ENCODE assay signal across 14 mouse cellular contexts in the genomic region with DNA sequence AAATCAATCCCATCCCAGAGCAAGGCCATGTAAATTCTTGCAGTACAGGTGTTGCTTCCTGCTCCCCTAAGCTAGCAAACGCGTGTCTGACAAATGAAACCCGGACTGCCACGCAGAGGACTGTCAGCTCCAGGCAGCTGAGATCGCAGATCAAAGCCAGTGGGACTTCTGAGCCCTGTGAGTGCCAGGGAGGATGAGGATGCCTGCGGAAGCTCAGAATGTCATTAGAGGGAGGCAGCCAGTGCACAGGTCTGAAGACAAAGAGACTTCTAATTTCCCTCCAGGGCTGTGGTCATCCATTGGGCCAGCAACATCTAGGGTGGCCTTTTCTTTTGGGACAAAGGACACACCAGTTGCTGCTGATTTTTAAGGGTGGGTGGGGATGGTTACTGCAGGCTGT. TPM values are rescaled to one million over a fixed set of nuclear protein-coding genes. Genes with fewer than 3 reads are reported as not detected.
A peak's percentile ranks its signal among the peaks of the same experiment; 100 is the strongest.
DNase-seq lines count a peak whose midpoint lies in the region; ATAC-seq lines count a peak whose summit lies in the region.
"Had no signal": no experiment of that assay in that cellular context is flagged by ENCODE, and none has a peak within 500 bp of the region (broad histone marks: within the 10 kb centered on the region; RNA-seq: fewer than 3 reads in every experiment).

No protein-coding gene starts in this region.

- no peaks in the 10 kb centered on the region for H3K36me3 ChIP-seq in heart, embryonic 14.5 days (ENCODE audit: control insufficient read depth, insufficient read depth, low read length)
- H3K36me3 ChIP-seq in embryonic facial prominence, embryonic 10.5 days (replicated peaks): no peaks in the 10 kb centered on the region
- H3K36me3 ChIP-seq in hindbrain, embryonic 16.5 days (ENCODE audit: control insufficient read depth, insufficient read depth, low read length): no peaks in the 10 kb centered on the region
- H3K36me3 ChIP-seq: embryonic facial prominence, embryonic 15.5 days; limb, embryonic 13.5 days had no signal

- no peak for DNase-seq in heart, postnatal 36 days
- DNase-seq in embryonic facial prominence, embryonic 10.5 days (ENCODE audit: low spot score): peak; percentile 49
- peak; percentile 40 for DNase-seq in neural tube, embryonic 10.5 days (ENCODE audit: extremely low spot score, low spot score)
- DNase-seq in B cell, adult 2 months: no peak
- no peak for DNase-seq in urinary bladder, adult 18-20 months (ENCODE audit: low spot score in 2 of 2)
- DNase-seq: adrenal gland, adult 8-10 months had no signal

- H3K9me3 ChIP-seq in heart, embryonic 14.5 days (ENCODE audit: control insufficient read depth, low read length): no peaks in the 10 kb centered on the region
- H3K9me3 ChIP-seq in embryonic facial prominence, embryonic 10.5 days: no peaks in the 10 kb centered on the region
- no peaks in the 10 kb centered on the region for H3K9me3 ChIP-seq in hindbrain, embryonic 16.5 days (ENCODE audit: control insufficient read depth, low read length)
- H3K9me3 ChIP-seq: embryonic facial prominence, embryonic 15.5 days; limb, embryonic 13.5 days had no signal

- H3K4me3 ChIP-seq in heart, embryonic 14.5 days (ENCODE audit: control insufficient read depth in 1 of 2, insufficient read depth in 1 of 2, low read depth in 1 of 2, low read length in 2 of 2): peak overlapping the region in 1 of 2 experiments; percentile 15; a peak in 1 of 4 replicates
- H3K4me3 ChIP-seq in embryonic facial prominence, embryonic 10.5 days: peak overlapping the region; percentile 23; the same call in 1 of the 2 replicates
- H3K4me3 ChIP-seq in hindbrain, embryonic 16.5 days (ENCODE audit: low read length): no peak overlapping the region
- H3K4me3 ChIP-seq: embryonic facial prominence, embryonic 15.5 days; limb, embryonic 13.5 days had no signal

- intact Hi-C loops in heart, postnatal 36 days (cut with DNase I): no loop called here

- no peak overlapping the region for H3K27ac ChIP-seq in heart, embryonic 14.5 days (replicated peaks in 1 of 2; ENCODE audit: control insufficient read depth in 1 of 2, insufficient read depth in 1 of 2, low read depth in 2 of 2, low read length in 2 of 2)
- no peak overlapping the region for H3K27ac ChIP-seq in embryonic facial prominence, embryonic 10.5 days (replicated peaks)
- no peak overlapping the region for H3K27ac ChIP-seq in hindbrain, embryonic 16.5 days (ENCODE audit: low read depth, low read length)
- H3K27ac ChIP-seq: embryonic facial prominence, embryonic 15.5 days; limb, embryonic 13.5 days had no signal

- H3K4me1 ChIP-seq in heart, embryonic 14.5 days (ENCODE audit: control insufficient read depth in 2 of 2, insufficient read depth in 2 of 2, low read length in 2 of 2): peaks cover 2 to 6% of the 10 kb centered on the region in 2 experiments; a peak in 2 of 4 replicates
- H3K4me1 ChIP-seq in embryonic facial prominence, embryonic 10.5 days: peaks cover 26% of the 10 kb centered on the region
- peaks cover 4% of the 10 kb centered on the region; the same call in 1 of the 2 replicates for H3K4me1 ChIP-seq in hindbrain, embryonic 16.5 days (ENCODE audit: control insufficient read depth, insufficient read depth, low read depth, low read length)

- peaks cover 75% of the 10 kb centered on the region for H3K27me3 ChIP-seq in heart, embryonic 14.5 days (ENCODE audit: control insufficient read depth, insufficient read depth, low read length)
- H3K27me3 ChIP-seq in embryonic facial prominence, embryonic 10.5 days (replicated peaks; ENCODE audit: low read depth, poor library complexity, severe bottlenecking): peaks cover 100% of the 10 kb centered on the region
- peaks cover 40% of the 10 kb centered on the region for H3K27me3 ChIP-seq in hindbrain, embryonic 16.5 days (replicated peaks; ENCODE audit: control insufficient read depth, insufficient read depth, low read length)

- no peak overlapping the region for H3K9ac ChIP-seq in heart, embryonic 14.5 days (ENCODE audit: low read length)
- H3K9ac ChIP-seq in hindbrain, embryonic 16.5 days (ENCODE audit: low read depth, low read length): no peak overlapping the region
- H3K9ac ChIP-seq: embryonic facial prominence, embryonic 15.5 days; limb, embryonic 13.5 days had no signal

- peak overlapping the region; percentile 57 for H3K4me2 ChIP-seq in heart, embryonic 14.5 days (ENCODE audit: low read length)
- H3K4me2 ChIP-seq in hindbrain, embryonic 16.5 days (ENCODE audit: low read length): peak overlapping the region; percentile 18
- H3K4me2 ChIP-seq: embryonic facial prominence, embryonic 15.5 days; limb, embryonic 13.5 days had no signal

- WGBS in heart, embryonic 14.5 days: under 1% methylated on average over 6 of the region's 6 CpGs
- WGBS in embryonic facial prominence, embryonic 10.5 days: 0% methylated on average over 6 of the region's 6 CpGs
- under 1% methylated on average over 6 of the region's 6 CpGs for WGBS in hindbrain, embryonic 16.5 days

- ATAC-seq in heart, embryonic 14.5 days (ENCODE audit: insufficient number of reproducible peaks, insufficient read depth, low FRiP score, low read depth): no peak
- ATAC-seq in hindbrain, embryonic 16.5 days: no peak
- no peak for ATAC-seq in erythroblast, adult 5-6 weeks (replicated peaks; ENCODE audit: low FRiP score, poor library complexity, severe bottlenecking)
- ATAC-seq: Patski had no signal

RNA-seq across cellular contexts. Expression of gene Irx1, which starts 4.8 kb away (rescaled TPM):
- 1.5 and 2.5 TPM in 2 replicates for polyA plus RNA-seq in heart, embryonic 14.5 days (2014; fragmentation: Nextera tagmentation; extraction: Ambion mirVana)
- 1 to 10 TPM; 5.0 to 8.9 TPM for total RNA-seq in heart, postnatal 36 days (2021)
- 0.72 and 1.2 TPM in 2 replicates for polyA plus RNA-seq in embryonic facial prominence, embryonic 10.5 days (2016; fragmentation: Nextera tagmentation; extraction: Ambion mirVana)
- polyA plus RNA-seq in hindbrain, embryonic 16.5 days (2015; fragmentation: Nextera tagmentation; extraction: Ambion mirVana): 4.1 and 5.7 TPM in 2 replicates
- not detected in 2 replicates for total RNA-seq in erythroblast, adult 5-6 weeks (2015; ENCODE audit: low replicate concordance)
- total RNA-seq in erythroblast, adult 5-6 weeks (2017; ENCODE audit: low replicate concordance): not detected in 2 replicates
- total RNA-seq: adrenal gland, adult 8-10 months; hematopoietic stem cell, adult 5-6 weeks; neutrophil, adult 5-6 weeks had no signal

Comparison
In these comparisons a context has a peak if more than half of its experiments do, and no peak if none do; other contexts are left out.
1. DNase-seq: peak in embryonic facial prominence, embryonic 10.5 days (single experiment) and neural tube, embryonic 10.5 days (single experiment); none in heart, postnatal 36 days (0 of 2), B cell, adult 2 months (0 of 2) and urinary bladder, adult 18-20 months (0 of 2).